Mouse (Mus musculus) spleen, adult 2 months (tissue): ENCODE data around the gene Zfp423.

Experiments
- CTCF ChIP-seq: fragments of 200-500 bp; IDR thresholded peaks from 2 replicates; pipeline ENCODE4 v1.5.1; 2011; ENCODE audit warnings: mild to moderate bottlenecking, inconsistent platforms; ENCODE audit not compliant: insufficient read depth, insufficient read length, insufficient replicate concordance; ENCODE audit errors: extremely low read depth
- POLR2A ChIP-seq: fragments of 200-500 bp; IDR thresholded peaks from 2 replicates; pipeline ENCODE4 v1.6.1; 2011; ENCODE audit warnings: low read depth, low read length, inconsistent platforms

GRCm38 (mm10) chr8:87701583-87701982 lies 257.8 kb downstream of the Zfp423 start:
- TF ChIP-seq CTCF (no peak), POLR2A (no peak)
